Mouse (Mus musculus): ENCODE data around the gene Itgb5.
A peak's percentile ranks its signal among the peaks of the same experiment; 100 is the strongest.

Gene Itgb5

GRCm38 (mm10) chr16:33829301-33829831, at the start of gene Itgb5:
Itgb5 (plus strand) TSS chr16:33829665.
- DNase-seq = peak; percentile 83

GRCm38 (mm10) chr16:33781789-33782728, 47.4 kb upstream of the Itgb5 start:
- DNase-seq = no peak

- no peak for DNase-seq
These were observed 46.8 kb upstream of the Itgb5 start for GRCm38 (mm10) chr16:33782729-33783091.

GRCm38 (mm10) chr16:33784547-33784946, 44.9 kb upstream of the Itgb5 start:
- DNase-seq = no peak

GRCm38 (mm10) chr16:33785092-33785704, 44.3 kb upstream of the Itgb5 start:
- DNase-seq = no peak

GRCm38 (mm10) chr16:33786657-33787390, 42.6 kb upstream of the Itgb5 start:
- DNase-seq = no peak

GRCm38 (mm10) chr16:33793846-33794791, 35.3 kb upstream of the Itgb5 start, which contains the start of gene Muc13:
Muc13 (plus strand) TSS chr16:33794037.
- no peak for DNase-seq

- no peak for DNase-seq
These were observed 34.4 kb upstream of the Itgb5 start for GRCm38 (mm10) chr16:33795106-33795505.

GRCm38 (mm10) chr16:33795887-33796286, 33.6 kb upstream of the Itgb5 start:
- no peak for DNase-seq

GRCm38 (mm10) chr16:33796756-33797155, 32.7 kb upstream of the Itgb5 start:
- DNase-seq = no peak

- DNase-seq = peak; percentile 74
These were observed 31.6 kb upstream of the Itgb5 start for GRCm38 (mm10) chr16:33797860-33798259.

GRCm38 (mm10) chr16:33810002-33810401, 19.5 kb upstream of the Itgb5 start:
- DNase-seq = peak; percentile 34

GRCm38 (mm10) chr16:33818413-33819165, 10.9 kb upstream of the Itgb5 start:
- DNase-seq = no peak

GRCm38 (mm10) chr16:33820269-33821178, 8.9 kb upstream of the Itgb5 start:
- peak; percentile 90 for DNase-seq

- no peak for DNase-seq
These were observed 4.9 kb upstream of the Itgb5 start for GRCm38 (mm10) chr16:33824603-33825002.

GRCm38 (mm10) chr16:33828496-33828895, 969 bp upstream of the Itgb5 start:
- DNase-seq = no peak

- peak; percentile 76 for DNase-seq
These were observed 512 bp downstream of the Itgb5 start for GRCm38 (mm10) chr16:33829842-33830511.

- no peak for DNase-seq
These were observed 1.1 kb downstream of the Itgb5 start for GRCm38 (mm10) chr16:33830512-33831105.

- DNase-seq = no peak
These were observed 2.6 kb downstream of the Itgb5 start for GRCm38 (mm10) chr16:33832057-33832456.

Data from embryo, embryonic 11 days (tissue).